Mouse (Mus musculus) myocyte (in vitro differentiated cells): ENCODE results near the gene Mxi1. TPM values are rescaled to one million over a fixed set of nuclear protein-coding genes. Genes with fewer than 3 reads are reported as not detected.

Experiments
- H3K27me3 ChIP-seq: one replicate; pipeline ENCODE4 v1.6.1; 2011; ENCODE audit not compliant: control insufficient read depth, insufficient read depth, insufficient read length
- H3K36me3 ChIP-seq: one replicate; pipeline ENCODE4 v1.6.1; 2011; ENCODE audit not compliant: control insufficient read depth, insufficient read depth
- H3K4me2 ChIP-seq: one replicate; pipeline ENCODE4 v1.6.1; 2011; ENCODE audit warnings: low read depth, control low read depth
- H3K4me3 ChIP-seq: one replicate; pipeline ENCODE4 v1.5.1; 2011; ENCODE audit warnings: mild to moderate bottlenecking, control low read depth, moderate library complexity
- H3K79me2 ChIP-seq: one replicate; pipeline ENCODE4 v1.6.1; 2011; ENCODE audit not compliant: control insufficient read depth, insufficient read depth
- H3ac ChIP-seq: one replicate; pipeline ENCODE4 v1.6.1; 2011; ENCODE audit not compliant: control insufficient read depth, insufficient read length
- CEBPB ChIP-seq: IDR thresholded peaks from 2 replicates; pipeline ENCODE4 v1.6.1; 2011; ENCODE audit warnings: mild to moderate bottlenecking, moderate library complexity; ENCODE audit not compliant: poor library complexity, insufficient read depth, severe bottlenecking
- E2F4 ChIP-seq: IDR thresholded peaks from one replicate; pipeline ENCODE4 v1.6.1; 2011; ENCODE audit warnings: mild to moderate bottlenecking, control low read depth, moderate library complexity; ENCODE audit not compliant: insufficient read depth
- MAX ChIP-seq: IDR thresholded peaks from one replicate; pipeline ENCODE4 v1.6.1; 2011; ENCODE audit warnings: low read depth, mild to moderate bottlenecking, control low read depth
- MYOD1 ChIP-seq, 3 experiments: IDR thresholded peaks; one replicate each; pipeline ENCODE4 v1.6.1; 2011; ENCODE audit warnings: control low read depth in 2 of 3, low read depth in 2 of 3, mild to moderate bottlenecking in 2 of 3, moderate library complexity in 1 of 3; ENCODE audit not compliant: insufficient read length in 2 of 3, control insufficient read depth in 1 of 3
- MYOG ChIP-seq, 3 experiments: IDR thresholded peaks; one replicate each; pipeline ENCODE4 v1.6.1; 2011; ENCODE audit warnings: control low read depth in 2 of 3, low read depth in 2 of 3, mild to moderate bottlenecking in 2 of 3; ENCODE audit not compliant: insufficient read length in 2 of 3, control insufficient read depth in 1 of 3, insufficient read depth in 1 of 3
- POLR2A ChIP-seq: IDR thresholded peaks from one replicate; pipeline ENCODE4 v1.6.1; 2011; ENCODE audit warnings: low read depth, mild to moderate bottlenecking, control low read depth, moderate library complexity; ENCODE audit not compliant: insufficient read length
- POLR2AphosphoS2 ChIP-seq: IDR thresholded peaks from one replicate; pipeline ENCODE4 v1.6.1; 2011; ENCODE audit warnings: low read depth, control low read depth; ENCODE audit not compliant: insufficient read length
- REST ChIP-seq: IDR thresholded peaks from one replicate; pipeline ENCODE4 v1.6.1; 2011; ENCODE audit warnings: mild to moderate bottlenecking, control low read depth, moderate library complexity; ENCODE audit not compliant: insufficient read depth, insufficient read length
- SRF ChIP-seq: IDR thresholded peaks from one replicate; pipeline ENCODE4 v1.6.1; 2011; ENCODE audit warnings: low read depth; ENCODE audit not compliant: control insufficient read depth, insufficient read length
- TCF12 ChIP-seq: IDR thresholded peaks from one replicate; pipeline ENCODE4 v1.6.1; 2011; ENCODE audit warnings: mild to moderate bottlenecking, control low read depth; ENCODE audit not compliant: poor library complexity, insufficient read depth, severe bottlenecking
- TCF3 ChIP-seq: IDR thresholded peaks from one replicate; pipeline ENCODE4 v1.6.1; 2011; ENCODE audit warnings: low read depth, control low read depth; ENCODE audit not compliant: insufficient read length
- USF1 ChIP-seq: IDR thresholded peaks from one replicate; pipeline ENCODE4 v1.6.1; 2011; ENCODE audit warnings: low read depth, mild to moderate bottlenecking, control low read depth, moderate library complexity
- polyA plus RNA-seq: library from polyadenylated mRNA; unstranded; fragments of >200 nt; fragmentation: generic; extraction: Trizol; gene quantifications from one replicate; pipeline ENCODE4 v1.2.1, GENCODE M21; 2012; ENCODE audit warnings: missing spikeins

Gene Mxi1
- polyA plus RNA-seq, 1 experiment: 11.9 TPM

- Histone ChIP-seq H3ac (no peak overlapping the region), H3K27me3 (no peaks in the 10 kb centered on the region)
- TF ChIP-seq POLR2A: no peak
- TF ChIP-seq MYOG (IDR thresholded peaks at IDR 0.05; ENCODE audit: control insufficient read depth in 1 of 3, insufficient read depth in 1 of 3, insufficient read length in 2 of 3, low read depth in 2 of 3): no peak
- no peak for TF ChIP-seq TCF12
- no peak for TF ChIP-seq REST
- no peak for TF ChIP-seq MAX
- TF ChIP-seq TCF3: no peak
- TF ChIP-seq E2F4: no peak
- no peak for TF ChIP-seq SRF
- TF ChIP-seq POLR2AphosphoS2: no peak
- TF ChIP-seq CEBPB: no peak
- TF ChIP-seq MYOD1 (IDR thresholded peaks at IDR 0.05; ENCODE audit: control insufficient read depth in 1 of 3, insufficient read length in 2 of 3, low read depth in 2 of 3): no peak
- TF ChIP-seq USF1: no peak
Measured at GRCm38 (mm10) chr19:53354271-53355000, 44.1 kb downstream of the Mxi1 start.

GRCm38 (mm10) chr19:53355065-53355464 lies 44.7 kb downstream of the Mxi1 start:
- no peaks in the 10 kb centered on the region for H3K79me2 ChIP-seq
- no peak overlapping the region for H3K4me2 ChIP-seq
- no peaks in the 10 kb centered on the region for H3K36me3 ChIP-seq
- no peak overlapping the region for H3K4me3 ChIP-seq
- H3ac ChIP-seq: no peak overlapping the region
- TF ChIP-seq TCF12: no peak
- TF ChIP-seq CEBPB: no peak
- no peak for TF ChIP-seq E2F4
- TF ChIP-seq POLR2A: no peak
- TF ChIP-seq MAX: no peak
- no peak for TF ChIP-seq MYOG (IDR thresholded peaks at IDR 0.05; ENCODE audit: control insufficient read depth in 1 of 3, insufficient read depth in 1 of 3, insufficient read length in 2 of 3, low read depth in 2 of 3)
- no peak for TF ChIP-seq SRF
- TF ChIP-seq USF1: no peak
- no peak for TF ChIP-seq MYOD1 (IDR thresholded peaks at IDR 0.05; ENCODE audit: control insufficient read depth in 1 of 3, insufficient read length in 2 of 3, low read depth in 2 of 3)
- TF ChIP-seq REST: no peak
- TF ChIP-seq POLR2AphosphoS2: no peak
- no peaks in the 10 kb centered on the region for H3K27me3 ChIP-seq

More at GRCm38 (mm10) chr19:53354271-53355000, 44.1 kb downstream of the Mxi1 start:
- H3K79me2 ChIP-seq: no peaks in the 10 kb centered on the region
- no peaks in the 10 kb centered on the region for H3K36me3 ChIP-seq
- H3K4me2 ChIP-seq: no peak overlapping the region
- H3K4me3 ChIP-seq: no peak overlapping the region

- H3K79me2 ChIP-seq: no peaks in the 10 kb centered on the region
- H3K36me3 ChIP-seq: no peaks in the 10 kb centered on the region
- H3K4me3 ChIP-seq: peak overlapping the region; percentile 17
- H3K27me3 ChIP-seq: no peaks in the 10 kb centered on the region
- TF ChIP-seq POLR2A (no peak), SRF (no peak), MYOD1 (IDR thresholded peaks at IDR 0.05; ENCODE audit: control insufficient read depth in 1 of 3, insufficient read length in 2 of 3, low read depth in 2 of 3) (no peak)
- no peak overlapping the region for H3ac ChIP-seq
- peak overlapping the region; percentile 69 for H3K4me2 ChIP-seq
Measured at GRCm38 (mm10) chr19:53359160-53360033, 49.1 kb downstream of the Mxi1 start.

- Histone ChIP-seq H3K4me2 (peak overlapping the region; percentile 69), H3K36me3 (no peaks in the 10 kb centered on the region), H3K27me3 (no peaks in the 10 kb centered on the region), H3K79me2 (no peaks in the 10 kb centered on the region), H3K4me3 (peak overlapping the region; percentile 17), H3ac (no peak overlapping the region)
- no peak for TF ChIP-seq SRF
- no peak for TF ChIP-seq TCF12
- TF ChIP-seq POLR2AphosphoS2: no peak
- TF ChIP-seq MYOG (IDR thresholded peaks at IDR 0.05; ENCODE audit: control insufficient read depth in 1 of 3, insufficient read depth in 1 of 3, insufficient read length in 2 of 3, low read depth in 2 of 3): no peak
- no peak for TF ChIP-seq USF1
- TF ChIP-seq POLR2A: no peak
- no peak for TF ChIP-seq TCF3
- TF ChIP-seq CEBPB: no peak
- no peak for TF ChIP-seq MYOD1 (IDR thresholded peaks at IDR 0.05; ENCODE audit: control insufficient read depth in 1 of 3, insufficient read length in 2 of 3, low read depth in 2 of 3)
- no peak for TF ChIP-seq MAX
- no peak for TF ChIP-seq E2F4
- TF ChIP-seq REST: no peak
Measured at GRCm38 (mm10) chr19:53360265-53360958, 50.1 kb downstream of the Mxi1 start.
